Mouse (Mus musculus) myocyte (in vitro differentiated cells): ENCODE results near the gene Tulp3. TPM values are rescaled to one million over a fixed set of nuclear protein-coding genes. Genes with fewer than 3 reads are reported as not detected.

Experiments used
- H3K27me3 ChIP-seq: one replicate; pipeline ENCODE4 v1.6.1; 2011; ENCODE audit not compliant: control insufficient read depth, insufficient read depth, insufficient read length
- H3K36me3 ChIP-seq: one replicate; pipeline ENCODE4 v1.6.1; 2011; ENCODE audit not compliant: control insufficient read depth, insufficient read depth
- H3K4me2 ChIP-seq: one replicate; pipeline ENCODE4 v1.6.1; 2011; ENCODE audit warnings: low read depth, control low read depth
- H3K4me3 ChIP-seq: one replicate; pipeline ENCODE4 v1.5.1; 2011; ENCODE audit warnings: mild to moderate bottlenecking, control low read depth, moderate library complexity
- H3K79me2 ChIP-seq: one replicate; pipeline ENCODE4 v1.6.1; 2011; ENCODE audit not compliant: control insufficient read depth, insufficient read depth
- H3ac ChIP-seq: one replicate; pipeline ENCODE4 v1.6.1; 2011; ENCODE audit not compliant: control insufficient read depth, insufficient read length
- CEBPB ChIP-seq: IDR thresholded peaks from 2 replicates; pipeline ENCODE4 v1.6.1; 2011; ENCODE audit warnings: mild to moderate bottlenecking, moderate library complexity; ENCODE audit not compliant: poor library complexity, insufficient read depth, severe bottlenecking
- E2F4 ChIP-seq: IDR thresholded peaks from one replicate; pipeline ENCODE4 v1.6.1; 2011; ENCODE audit warnings: mild to moderate bottlenecking, control low read depth, moderate library complexity; ENCODE audit not compliant: insufficient read depth
- MAX ChIP-seq: IDR thresholded peaks from one replicate; pipeline ENCODE4 v1.6.1; 2011; ENCODE audit warnings: low read depth, mild to moderate bottlenecking, control low read depth
- MYOD1 ChIP-seq, 3 experiments: IDR thresholded peaks; one replicate each; pipeline ENCODE4 v1.6.1; 2011; ENCODE audit warnings: control low read depth in 2 of 3, low read depth in 2 of 3, mild to moderate bottlenecking in 2 of 3, moderate library complexity in 1 of 3; ENCODE audit not compliant: insufficient read length in 2 of 3, control insufficient read depth in 1 of 3
- MYOG ChIP-seq, 3 experiments: IDR thresholded peaks; one replicate each; pipeline ENCODE4 v1.6.1; 2011; ENCODE audit warnings: control low read depth in 2 of 3, low read depth in 2 of 3, mild to moderate bottlenecking in 2 of 3; ENCODE audit not compliant: insufficient read length in 2 of 3, control insufficient read depth in 1 of 3, insufficient read depth in 1 of 3
- POLR2A ChIP-seq: IDR thresholded peaks from one replicate; pipeline ENCODE4 v1.6.1; 2011; ENCODE audit warnings: low read depth, mild to moderate bottlenecking, control low read depth, moderate library complexity; ENCODE audit not compliant: insufficient read length
- POLR2AphosphoS2 ChIP-seq: IDR thresholded peaks from one replicate; pipeline ENCODE4 v1.6.1; 2011; ENCODE audit warnings: low read depth, control low read depth; ENCODE audit not compliant: insufficient read length
- REST ChIP-seq: IDR thresholded peaks from one replicate; pipeline ENCODE4 v1.6.1; 2011; ENCODE audit warnings: mild to moderate bottlenecking, control low read depth, moderate library complexity; ENCODE audit not compliant: insufficient read depth, insufficient read length
- SRF ChIP-seq: IDR thresholded peaks from one replicate; pipeline ENCODE4 v1.6.1; 2011; ENCODE audit warnings: low read depth; ENCODE audit not compliant: control insufficient read depth, insufficient read length
- TCF12 ChIP-seq: IDR thresholded peaks from one replicate; pipeline ENCODE4 v1.6.1; 2011; ENCODE audit warnings: mild to moderate bottlenecking, control low read depth; ENCODE audit not compliant: poor library complexity, insufficient read depth, severe bottlenecking
- TCF3 ChIP-seq: IDR thresholded peaks from one replicate; pipeline ENCODE4 v1.6.1; 2011; ENCODE audit warnings: low read depth, control low read depth; ENCODE audit not compliant: insufficient read length
- USF1 ChIP-seq: IDR thresholded peaks from one replicate; pipeline ENCODE4 v1.6.1; 2011; ENCODE audit warnings: low read depth, mild to moderate bottlenecking, control low read depth, moderate library complexity
- polyA plus RNA-seq: library from polyadenylated mRNA; unstranded; fragments of >200 nt; fragmentation: generic; extraction: Trizol; gene quantifications from one replicate; pipeline ENCODE4 v1.2.1, GENCODE M21; 2012; ENCODE audit warnings: missing spikeins

Gene Tulp3
- polyA plus RNA-seq, 1 experiment = 22.3 TPM

DNA sequence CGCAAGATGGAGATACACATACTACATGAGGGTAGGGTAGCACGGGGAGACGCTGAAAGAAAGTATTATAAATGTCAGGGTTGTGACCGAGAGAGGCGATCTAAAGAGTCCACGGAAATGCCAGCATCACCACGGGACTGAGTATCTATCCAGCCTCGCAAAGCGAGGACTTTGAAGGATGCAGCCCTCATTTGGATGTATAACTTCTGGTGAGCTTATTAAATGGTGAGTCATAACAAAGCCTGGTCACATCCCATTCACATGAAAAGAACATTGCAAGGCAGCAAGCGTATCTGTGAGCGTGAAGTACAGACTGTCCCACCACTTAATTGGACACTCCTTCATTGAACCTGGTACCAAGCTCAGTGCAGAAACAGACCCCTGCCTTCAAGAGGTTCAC lies 54.2 kb downstream of the Tulp3 start:
- peak overlapping the region; percentile 85 for H3K4me3 ChIP-seq

DNA sequence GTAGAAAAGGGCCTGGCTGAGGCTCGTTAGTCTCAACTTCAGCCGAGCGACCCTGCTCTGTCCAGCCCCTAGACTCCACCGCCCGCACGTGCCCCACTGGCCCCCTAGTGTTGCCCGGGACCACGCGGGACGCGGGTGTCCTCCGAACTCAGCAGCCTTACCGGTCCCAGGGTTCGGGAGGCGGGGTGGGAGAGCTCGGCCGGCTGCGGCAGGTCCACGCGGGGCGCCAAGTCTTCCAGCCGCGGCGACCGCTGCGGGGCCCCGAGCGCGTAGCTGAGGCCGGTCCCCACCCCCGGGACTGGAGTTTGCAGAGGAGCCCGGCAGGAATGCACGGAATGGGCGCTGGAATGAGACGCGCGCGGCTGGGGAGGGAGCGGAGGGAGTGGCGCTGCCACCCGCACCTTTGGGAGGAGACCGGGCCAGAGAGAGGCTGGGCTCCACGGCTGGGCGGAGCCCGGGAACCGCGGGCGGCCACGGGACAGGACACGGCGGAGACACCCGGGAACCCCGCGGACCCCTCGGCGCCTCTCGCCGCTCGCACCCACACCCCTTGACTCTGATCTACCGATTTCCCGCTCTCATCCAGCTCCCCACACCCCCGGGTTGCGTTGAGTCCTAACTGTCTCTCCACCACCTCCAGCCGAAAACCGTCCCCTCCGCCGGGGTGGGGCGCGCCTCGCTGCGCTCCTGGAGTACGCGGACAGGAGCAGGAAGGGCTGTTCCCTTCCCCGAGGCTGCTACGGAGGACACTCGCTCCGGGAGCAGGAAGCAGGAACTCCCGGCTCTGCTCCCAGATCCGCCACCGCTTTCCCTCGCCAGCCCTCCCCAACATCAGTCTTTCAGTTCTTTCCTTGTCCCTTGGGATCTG lies 55.3 kb downstream of the Tulp3 start, which contains the start of gene Tead4:
TSS of gene Tead4 (minus strand) at position 690 of the 868 bp plus-strand sequence.
- H3K4me3 ChIP-seq = peak within 1 kb of the TSS; percentile 85
- H3K4me2 ChIP-seq = peak within 1 kb of the TSS; percentile 98
- no peak for TF ChIP-seq REST
- no peak for TF ChIP-seq MAX
- TF ChIP-seq CEBPB = no peak
- peak in 1 of 3 experiments; percentile 39 for TF ChIP-seq MYOD1 (IDR thresholded peaks at IDR 0.05; ENCODE audit: control insufficient read depth in 1 of 3, insufficient read length in 2 of 3, low read depth in 2 of 3)
- TF ChIP-seq POLR2A = peak; percentile 88
- no peak for TF ChIP-seq E2F4
- no peak for TF ChIP-seq USF1
- no peak for TF ChIP-seq TCF3
- TF ChIP-seq TCF12 = no peak
- TF ChIP-seq POLR2AphosphoS2 = peak; percentile 88
- no peak for TF ChIP-seq SRF
- TF ChIP-seq MYOG (IDR thresholded peaks at IDR 0.05; ENCODE audit: control insufficient read depth in 1 of 3, insufficient read depth in 1 of 3, insufficient read length in 2 of 3, low read depth in 2 of 3) = peak in 2 of 3 experiments; percentile 45 to 80
- no peaks in the 10 kb centered on the region for H3K27me3 ChIP-seq
- peak within 1 kb of the TSS; percentile 55 for H3ac ChIP-seq
- peaks cover 43% of the 10 kb centered on the region for H3K79me2 ChIP-seq
- peaks cover 5% of the 10 kb centered on the region for H3K36me3 ChIP-seq

More for the DNA sequence above, 54.2 kb downstream of the Tulp3 start:
- peaks cover 35% of the 10 kb centered on the region for H3K79me2 ChIP-seq
- H3K36me3 ChIP-seq = peaks cover 5% of the 10 kb centered on the region
- no peak overlapping the region for H3ac ChIP-seq
- H3K27me3 ChIP-seq = no peaks in the 10 kb centered on the region
- peak overlapping the region; percentile 98 for H3K4me2 ChIP-seq
- TF ChIP-seq REST (no peak), CEBPB (no peak), TCF12 (no peak), MYOD1 (IDR thresholded peaks at IDR 0.05; ENCODE audit: control insufficient read depth in 1 of 3, insufficient read length in 2 of 3, low read depth in 2 of 3) (no peak), MAX (no peak), E2F4 (no peak), USF1 (no peak), TCF3 (no peak), MYOG (IDR thresholded peaks at IDR 0.05; ENCODE audit: control insufficient read depth in 1 of 3, insufficient read depth in 1 of 3, insufficient read length in 2 of 3, low read depth in 2 of 3) (no peak)

DNA sequence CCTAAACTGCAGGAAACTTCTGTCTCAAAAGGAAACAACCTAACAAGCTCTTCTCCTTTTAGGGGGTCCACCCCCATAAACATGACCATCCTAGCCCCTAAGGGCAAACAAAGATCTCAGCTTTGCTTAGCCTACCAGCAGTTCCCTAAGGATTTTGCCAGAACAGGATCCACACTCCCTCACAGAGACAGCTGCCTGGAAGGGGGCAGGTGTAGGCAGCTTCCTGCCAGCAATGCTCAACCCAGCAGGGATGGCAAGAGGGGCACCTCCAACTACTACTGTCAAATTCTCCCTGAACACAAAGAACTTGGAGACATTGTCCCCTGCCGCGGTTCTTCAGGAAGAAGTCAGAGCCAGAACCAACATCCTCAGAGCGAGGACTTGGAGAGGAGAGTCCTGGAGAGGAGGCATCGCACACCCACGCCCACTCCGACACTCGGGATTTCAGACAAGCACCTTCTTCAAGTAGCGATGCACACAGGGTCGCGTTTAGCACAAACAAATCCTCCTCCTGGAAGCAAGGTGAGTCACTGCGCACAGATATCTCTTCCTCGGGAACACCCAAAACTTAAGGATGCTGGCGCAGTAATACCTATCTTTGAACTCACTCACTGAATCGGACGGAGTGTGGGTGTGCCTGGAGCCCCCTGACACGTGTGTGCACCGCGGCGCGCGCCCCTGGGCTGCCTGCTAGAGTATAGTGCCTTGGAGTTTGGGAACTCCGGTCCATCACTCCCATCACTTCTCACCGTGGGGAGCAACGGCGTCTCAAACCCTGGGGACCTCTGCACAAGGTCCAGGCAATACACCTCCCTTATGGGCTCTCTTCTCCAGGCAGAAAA lies 56.1 kb downstream of the Tulp3 start:
- peak overlapping the region; percentile 85 for H3K4me3 ChIP-seq
- no peaks in the 10 kb centered on the region for H3K27me3 ChIP-seq
- peak overlapping the region; percentile 55 for H3ac ChIP-seq
- peaks cover 5% of the 10 kb centered on the region for H3K36me3 ChIP-seq
- TF ChIP-seq CEBPB (no peak), MYOD1 (IDR thresholded peaks at IDR 0.05; ENCODE audit: control insufficient read depth in 1 of 3, insufficient read length in 2 of 3, low read depth in 2 of 3) (peak in 2 of 3 experiments; percentile 80), MYOG (IDR thresholded peaks at IDR 0.05; ENCODE audit: control insufficient read depth in 1 of 3, insufficient read depth in 1 of 3, insufficient read length in 2 of 3, low read depth in 2 of 3) (peak in 1 of 3 experiments; percentile 80), TCF3 (no peak)
- H3K79me2 ChIP-seq = peaks cover 51% of the 10 kb centered on the region
- H3K4me2 ChIP-seq = peak overlapping the region; percentile 89

DNA sequence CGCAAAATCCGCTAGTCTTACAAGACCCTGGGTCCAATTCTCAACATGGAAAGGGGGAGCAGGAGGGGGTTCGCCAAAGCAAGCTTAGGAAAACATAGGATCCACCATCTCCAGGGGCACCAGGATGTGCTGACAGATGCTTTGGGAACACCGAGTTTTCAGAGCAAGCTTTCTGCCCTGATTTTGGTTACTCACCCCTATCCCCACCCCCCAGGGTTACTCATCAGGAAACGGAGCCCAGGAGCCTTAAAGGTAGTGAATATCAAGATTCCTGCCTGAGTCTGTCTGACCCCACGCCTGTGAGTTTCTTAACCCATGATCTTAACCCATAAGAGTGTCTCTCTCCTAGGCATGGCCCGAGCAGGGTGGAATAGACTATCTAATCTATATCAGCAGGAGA lies 57.4 kb downstream of the Tulp3 start:
- TF ChIP-seq TCF12 (no peak), TCF3 (no peak), POLR2A (no peak), E2F4 (no peak), MAX (no peak), MYOD1 (IDR thresholded peaks at IDR 0.05; ENCODE audit: control insufficient read depth in 1 of 3, insufficient read length in 2 of 3, low read depth in 2 of 3) (no peak), POLR2AphosphoS2 (no peak), SRF (no peak), MYOG (IDR thresholded peaks at IDR 0.05; ENCODE audit: control insufficient read depth in 1 of 3, insufficient read depth in 1 of 3, insufficient read length in 2 of 3, low read depth in 2 of 3) (no peak), CEBPB (no peak), REST (no peak), USF1 (no peak)
- Histone ChIP-seq H3K4me2 (peak overlapping the region; percentile 89), H3K36me3 (peaks cover 5% of the 10 kb centered on the region), H3K4me3 (peak overlapping the region; percentile 85), H3K79me2 (peaks cover 64% of the 10 kb centered on the region), H3ac (no peak overlapping the region), H3K27me3 (no peaks in the 10 kb centered on the region)
